Mouse (Mus musculus) CH12.LX (cell line): ENCODE measurements at regions not wholly inside any gene's neighbourhood (a gene's known extent, or its start where the extent isn't known, plus 50 kb on each side); places are given as distances from the start of the nearest gene placed in this dataset.

ENCODE experiments used
- DNase-seq: peaks from one replicate; pipeline ENCODE4 v3.0.0-alpha.2; 2013; ENCODE audit errors: extremely low read depth
- H3K27ac ChIP-seq: 2 replicates; pipeline ENCODE4 v1.5.1; 2012; ENCODE audit warnings: low read depth, mild to moderate bottlenecking, control low read depth, moderate library complexity; ENCODE audit not compliant: insufficient read depth
- H3K27me3 ChIP-seq: replicated peaks from 2 replicates; pipeline ENCODE3; 2012; ENCODE audit warnings: inconsistent platforms
- H3K36me3 ChIP-seq, 2 experiments: replicated peaks in 1 of 2; 2 replicates each; pipeline versions ENCODE3 to v1.6.1; 2012; ENCODE audit warnings: inconsistent platforms in 1 of 2, low read length in 1 of 2, mild to moderate bottlenecking in 1 of 2, mixed read lengths in 1 of 2, moderate library complexity in 1 of 2; ENCODE audit not compliant: control insufficient read depth in 1 of 2, insufficient read depth in 1 of 2
- H3K4me1 ChIP-seq, 2 experiments: 2 replicates each; pipeline ENCODE4 v1.6.1; 2012; ENCODE audit warnings: inconsistent platforms in 1 of 2, moderate library complexity in 1 of 2; ENCODE audit not compliant: insufficient read depth in 2 of 2, control insufficient read depth in 1 of 2
- H3K4me2 ChIP-seq: 2 replicates; pipeline ENCODE4 v1.6.1; 2012; ENCODE audit warnings: low read depth, mild to moderate bottlenecking, control low read depth; ENCODE audit not compliant: poor library complexity, insufficient read depth, severe bottlenecking
- H3K4me3 ChIP-seq, 3 experiments: fragments of 150-350 bp in 1 of 3; sonication (generic) in 1 of 3; replicated peaks in 1 of 3; 2 replicates each; pipeline versions ENCODE3 to v1.5.1; 2011 to 2012; ENCODE audit warnings: low read depth in 2 of 3, low read length in 2 of 3, mild to moderate bottlenecking in 2 of 3, moderate library complexity in 2 of 3, control low read depth in 1 of 3, improper control_type of control experiment in 1 of 3, inconsistent platforms in 1 of 3, mixed read lengths in 1 of 3; ENCODE audit not compliant: poor library complexity in 1 of 3
- H3K79me2 ChIP-seq: replicated peaks from 2 replicates; pipeline ENCODE4 v1.6.1; 2012; ENCODE audit warnings: mild to moderate bottlenecking, moderate library complexity; ENCODE audit not compliant: control insufficient read depth, poor library complexity, insufficient read depth, severe bottlenecking; ENCODE audit errors: extremely low read depth
- H3K9ac ChIP-seq: 2 replicates; pipeline ENCODE4 v1.6.1; 2012; ENCODE audit warnings: low read depth, mild to moderate bottlenecking, control low read depth, moderate library complexity; ENCODE audit not compliant: insufficient read depth
- H3K9me3 ChIP-seq: replicated peaks from 2 replicates; pipeline ENCODE3; 2012; ENCODE audit warnings: low read length, inconsistent platforms, mixed read lengths
- BHLHE40 ChIP-seq: IDR thresholded peaks from 2 replicates; pipeline ENCODE4 v1.6.1; 2011; ENCODE audit warnings: mild to moderate bottlenecking, low read depth, low read length, improper control_type of control experiment
- CHD1 ChIP-seq: IDR thresholded peaks from 2 replicates; pipeline ENCODE4 v1.6.1; 2012; ENCODE audit warnings: low read depth, low read length, improper control_type of control experiment, inconsistent platforms
- EP300 ChIP-seq: IDR thresholded peaks from 2 replicates; pipeline ENCODE4 v1.6.1; 2011; ENCODE audit warnings: low read length, improper control_type of control experiment
- ETS1 ChIP-seq: conservative IDR thresholded peaks from 2 replicates; pipeline ENCODE4 v1.6.1; 2012; ENCODE audit warnings: low read depth, mild to moderate bottlenecking, inconsistent platforms, low read length, improper control_type of control experiment, moderate library complexity
- HCFC1 ChIP-seq: IDR thresholded peaks from 2 replicates; pipeline ENCODE4 v1.6.1; 2012; ENCODE audit warnings: low read depth, mild to moderate bottlenecking, inconsistent platforms, low read length, improper control_type of control experiment
- IRF4 ChIP-seq: IDR thresholded peaks from 2 replicates; pipeline ENCODE4 v1.6.1; 2014; ENCODE audit warnings: low read depth, mild to moderate bottlenecking, inconsistent platforms, low read length, improper control_type of control experiment
- JUND ChIP-seq: conservative IDR thresholded peaks from 2 replicates; pipeline ENCODE4 v1.6.1; 2011; ENCODE audit warnings: low read depth, low read length, improper control_type of control experiment
- KAT2A ChIP-seq: IDR thresholded peaks from 2 replicates; pipeline ENCODE4 v1.6.1; 2012; ENCODE audit warnings: low read length, improper control_type of control experiment, inconsistent platforms; ENCODE audit not compliant: insufficient replicate concordance
- MAX ChIP-seq: IDR thresholded peaks from 2 replicates; pipeline ENCODE4 v1.6.1; 2011; ENCODE audit warnings: low read length, improper control_type of control experiment
- MEF2A ChIP-seq: IDR thresholded peaks from 2 replicates; pipeline ENCODE4 v1.6.1; 2014; ENCODE audit warnings: low read depth, mild to moderate bottlenecking, inconsistent platforms, low read length, improper control_type of control experiment, borderline replicate concordance
- MXI1 ChIP-seq: IDR thresholded peaks from 2 replicates; pipeline ENCODE4 v1.6.1; 2011; ENCODE audit warnings: mild to moderate bottlenecking, low read depth, low read length, improper control_type of control experiment
- MYC ChIP-seq: IDR thresholded peaks from 2 replicates; pipeline ENCODE4 v1.6.1; 2011; ENCODE audit warnings: low read depth, mild to moderate bottlenecking, improper control_type of control experiment, low read length
- NELFE ChIP-seq: IDR thresholded peaks from 2 replicates; pipeline ENCODE4 v1.6.1; 2011; ENCODE audit warnings: low read depth, low read length, improper control_type of control experiment
- PAX5 ChIP-seq: IDR thresholded peaks from 2 replicates; pipeline ENCODE4 v1.6.1; 2012; ENCODE audit warnings: low read length, inconsistent platforms, mixed read lengths
- POLR2A ChIP-seq: IDR thresholded peaks from 2 replicates; pipeline ENCODE4 v1.6.1; 2011; ENCODE audit warnings: low read depth, mild to moderate bottlenecking, improper control_type of control experiment, low read length
- POLR2AphosphoS2 ChIP-seq: IDR thresholded peaks from 2 replicates; pipeline ENCODE4 v1.6.1; 2011; ENCODE audit warnings: low read depth, low read length, improper control_type of control experiment
- RCOR1 ChIP-seq: conservative IDR thresholded peaks from 2 replicates; pipeline ENCODE4 v1.6.1; 2012; ENCODE audit warnings: low read depth, mild to moderate bottlenecking, inconsistent platforms, low read length, improper control_type of control experiment
- SIN3A ChIP-seq: IDR thresholded peaks from 2 replicates; pipeline ENCODE4 v1.6.1; 2012; ENCODE audit warnings: low read length, improper control_type of control experiment, inconsistent platforms
- TBP ChIP-seq: conservative IDR thresholded peaks from 2 replicates; pipeline ENCODE4 v1.6.1; 2011; ENCODE audit warnings: low read depth, low read length, improper control_type of control experiment
- UBTF ChIP-seq: IDR thresholded peaks from 2 replicates; pipeline ENCODE4 v1.6.1; 2012; ENCODE audit warnings: low read depth, mild to moderate bottlenecking, inconsistent platforms, low read length, improper control_type of control experiment, moderate library complexity
- USF1 ChIP-seq: IDR thresholded peaks from 2 replicates; pipeline ENCODE4 v1.6.1; 2014; ENCODE audit warnings: low read depth, mild to moderate bottlenecking, inconsistent platforms, low read length, improper control_type of control experiment
- ZKSCAN1 ChIP-seq: IDR thresholded peaks from 2 replicates; pipeline ENCODE4 v1.6.1; 2012; ENCODE audit warnings: low read depth, inconsistent platforms, low read length, improper control_type of control experiment, borderline replicate concordance
- ZMIZ1 ChIP-seq: IDR thresholded peaks from 2 replicates; pipeline ENCODE4 v1.6.1; 2012; ENCODE audit warnings: low read depth, mild to moderate bottlenecking, inconsistent platforms, low read length, improper control_type of control experiment
- ZNF384 ChIP-seq: IDR thresholded peaks from 2 replicates; pipeline ENCODE4 v1.6.1; 2012; ENCODE audit warnings: low read depth, low read length, improper control_type of control experiment, inconsistent platforms
- dilution Hi-C: fragments of 300-500 bp; cut with MboI; formaldehyde crosslinking; loops from 2 replicates; pipeline ENCODE4 v1.14.3; 2020; ENCODE audit warnings: low sequenced_read_pairs; ENCODE audit not compliant: extremely low pct_unique_long_range_greater_than_20kb, extremely low pct_ligation_motif_present
- in situ Hi-C: fragments of 300-500 bp; cut with MboI; formaldehyde crosslinking; loops from 3 replicates; pipeline ENCODE4 v1.14.3; 2019; ENCODE audit warnings: low sequenced_read_pairs, low pct_ligation_motif_present, low pct_unique_long_range_greater_than_20kb, mixed read lengths

DNA sequence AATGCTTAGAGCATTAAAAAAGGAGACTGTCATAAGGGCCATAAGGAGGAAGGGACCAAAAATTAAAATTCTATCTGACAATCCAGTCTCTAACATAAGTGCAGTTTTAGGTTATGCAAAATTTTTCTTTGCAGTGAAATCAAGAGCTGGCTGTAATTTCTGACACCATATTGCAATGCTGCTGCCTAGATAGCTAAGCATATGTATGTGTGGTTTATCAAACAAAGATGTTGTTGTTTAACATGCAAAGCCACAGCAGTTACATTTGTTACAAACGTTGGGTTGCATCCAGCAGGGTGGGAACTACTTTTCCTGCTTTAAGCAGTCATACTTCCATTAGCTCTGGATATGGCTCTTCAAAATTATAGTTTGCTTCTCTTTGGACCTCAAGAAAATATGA is 288.5 kb downstream of the Psat1 start:
- H3K9ac ChIP-seq, result no peak overlapping the region
- no peaks in the 10 kb centered on the region for H3K79me2 ChIP-seq
- no peak overlapping the region for H3K27ac ChIP-seq
- no peak overlapping the region for H3K4me2 ChIP-seq
- no peaks in the 10 kb centered on the region for H3K9me3 ChIP-seq
- DNase-seq, result no peak
- no peak overlapping the region for H3K4me3 ChIP-seq
- H3K4me1 ChIP-seq, result no peaks in the 10 kb centered on the region
- H3K27me3 ChIP-seq, result no peaks in the 10 kb centered on the region
- TF ChIP-seq ZKSCAN1 (no peak), KAT2A (no peak), MAX (no peak), ZNF384 (no peak), POLR2A (no peak), ZMIZ1 (no peak), CHD1 (no peak), BHLHE40 (no peak), MXI1 (no peak), MEF2A (no peak), HCFC1 (no peak), PAX5 (no peak), UBTF (no peak), ETS1 (no peak)
- TF ChIP-seq, all 38 proteins: peak for 0
- in situ Hi-C loops, result no loop called here
- dilution Hi-C loops, result no loop called here
- H3K36me3 ChIP-seq, result no peaks in the 10 kb centered on the region

DNA sequence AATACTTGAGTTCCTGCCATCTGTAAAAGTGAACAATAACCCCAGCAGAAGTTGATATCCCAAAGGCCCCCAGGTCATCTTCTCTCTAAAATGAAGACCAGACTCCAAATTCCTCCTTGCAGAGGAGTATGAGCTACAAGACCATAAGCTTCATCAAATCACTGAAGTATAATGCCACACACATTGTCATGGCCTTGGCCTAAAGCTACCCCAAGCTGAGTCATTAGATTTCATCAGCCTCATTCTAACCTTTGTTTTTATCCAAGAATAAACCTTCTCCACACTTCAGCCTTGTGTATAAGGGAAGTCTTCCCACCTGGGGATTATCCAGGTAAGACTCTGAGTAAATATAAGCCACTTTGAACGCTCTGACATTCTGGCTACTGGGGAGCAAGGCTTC is 289.3 kb downstream of the Psat1 start:
- in situ Hi-C loops (no loop called here), dilution Hi-C loops (no loop called here)
- no peak overlapping the region for H3K4me2 ChIP-seq
- H3K36me3 ChIP-seq, result no peaks in the 10 kb centered on the region
- no peak overlapping the region for H3K4me3 ChIP-seq
- no peak overlapping the region for H3K27ac ChIP-seq
- no peaks in the 10 kb centered on the region for H3K4me1 ChIP-seq
- TF ChIP-seq ZNF384 (no peak), TBP (no peak), POLR2AphosphoS2 (no peak), IRF4 (no peak), RCOR1 (no peak), MYC (no peak), USF1 (no peak), KAT2A (no peak), MXI1 (no peak), HCFC1 (no peak), POLR2A (no peak), NELFE (no peak), CHD1 (no peak), SIN3A (no peak), EP300 (no peak), JUND (no peak)
- H3K79me2 ChIP-seq, result no peaks in the 10 kb centered on the region
- DNase-seq, result no peak
- no peaks in the 10 kb centered on the region for H3K9me3 ChIP-seq
- H3K9ac ChIP-seq, result no peak overlapping the region
- H3K27me3 ChIP-seq, result no peaks in the 10 kb centered on the region
